Mouse (Mus musculus) myocyte (in vitro differentiated cells): ENCODE data around the gene Cd52.

Experiments used
- MAX ChIP-seq: IDR thresholded peaks from one replicate; pipeline ENCODE4 v1.6.1; 2011; ENCODE audit warnings: low read depth, mild to moderate bottlenecking, control low read depth
- MYOD1 ChIP-seq, 3 experiments: IDR thresholded peaks; one replicate each; pipeline ENCODE4 v1.6.1; 2011; ENCODE audit warnings: control low read depth in 2 of 3, low read depth in 2 of 3, mild to moderate bottlenecking in 2 of 3, moderate library complexity in 1 of 3; ENCODE audit not compliant: insufficient read length in 2 of 3, control insufficient read depth in 1 of 3
- MYOG ChIP-seq, 3 experiments: IDR thresholded peaks; one replicate each; pipeline ENCODE4 v1.6.1; 2011; ENCODE audit warnings: control low read depth in 2 of 3, low read depth in 2 of 3, mild to moderate bottlenecking in 2 of 3; ENCODE audit not compliant: insufficient read length in 2 of 3, control insufficient read depth in 1 of 3, insufficient read depth in 1 of 3
- POLR2A ChIP-seq: IDR thresholded peaks from one replicate; pipeline ENCODE4 v1.6.1; 2011; ENCODE audit warnings: low read depth, mild to moderate bottlenecking, control low read depth, moderate library complexity; ENCODE audit not compliant: insufficient read length
- TCF12 ChIP-seq: IDR thresholded peaks from one replicate; pipeline ENCODE4 v1.6.1; 2011; ENCODE audit warnings: mild to moderate bottlenecking, control low read depth; ENCODE audit not compliant: poor library complexity, insufficient read depth, severe bottlenecking
- USF1 ChIP-seq: IDR thresholded peaks from one replicate; pipeline ENCODE4 v1.6.1; 2011; ENCODE audit warnings: low read depth, mild to moderate bottlenecking, control low read depth, moderate library complexity

- TF ChIP-seq TCF12 (no peak), POLR2A (no peak), MAX (no peak), USF1 (no peak), MYOG (IDR thresholded peaks at IDR 0.05; ENCODE audit: control insufficient read depth in 1 of 3, insufficient read depth in 1 of 3, insufficient read length in 2 of 3, low read depth in 2 of 3) (no peak), MYOD1 (IDR thresholded peaks at IDR 0.05; ENCODE audit: control insufficient read depth in 1 of 3, insufficient read length in 2 of 3, low read depth in 2 of 3) (no peak)
These were observed 18.6 kb upstream of the Cd52 start for GRCm38 (mm10) chr4:134113356-134113994.
